Comparison of ENCODE assay signal across 8 mouse cellular contexts in the genomic region with DNA sequence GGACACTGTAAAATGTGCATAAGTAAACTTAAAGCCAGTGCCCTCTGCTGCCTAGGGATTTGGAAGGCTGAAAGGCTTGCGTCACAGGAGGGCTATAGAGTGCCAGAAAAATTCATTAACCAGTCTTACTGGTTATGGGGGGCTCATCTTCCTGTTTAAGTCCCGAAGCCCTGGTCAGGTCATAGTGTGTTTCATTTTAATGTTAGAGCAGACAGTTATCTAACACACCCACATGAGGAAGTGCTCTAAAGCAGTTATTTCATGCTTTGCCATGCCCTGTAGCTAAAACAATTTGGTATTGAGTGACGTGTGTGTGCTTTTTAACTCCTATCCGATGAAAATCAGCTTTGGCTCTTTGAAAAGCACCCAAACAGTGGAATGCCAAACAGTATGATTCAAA. TPM values are rescaled to one million over a fixed set of nuclear protein-coding genes. Genes with fewer than 3 reads are reported as not detected.
DNase-seq lines count a peak whose midpoint lies in the region; ATAC-seq and TF ChIP-seq lines count a peak whose summit lies in the region.

No protein-coding gene starts in this region.

- no peaks in the 10 kb centered on the region for H3K9me3 ChIP-seq in embryonic facial prominence, embryonic 11.5 days (replicated peaks; ENCODE audit: control insufficient read depth, low read length)
- H3K9me3 ChIP-seq in embryonic facial prominence, embryonic 10.5 days = no peaks in the 10 kb centered on the region

- DNase-seq in embryonic facial prominence, embryonic 11.5 days (ENCODE audit: low spot score) = peak; percentile 13
- DNase-seq in embryonic facial prominence, embryonic 10.5 days (ENCODE audit: low spot score) = no peak
- no peak for DNase-seq in testis, postnatal 10 days (ENCODE audit: low spot score)
- DNase-seq in naive thymus-derived CD4-positive, alpha-beta T cell, adult 2 months (ENCODE audit: low read depth) = peak; percentile 44
- no peak for DNase-seq in left cerebral cortex, adult 9 months (ENCODE audit: low spot score in 2 of 2)
- DNase-seq in ovary, postnatal 14 days (ENCODE audit: low spot score) = no peak

- H3K36me3 ChIP-seq in embryonic facial prominence, embryonic 11.5 days (replicated peaks; ENCODE audit: control insufficient read depth, insufficient read depth, low read depth, low read length) = no peaks in the 10 kb centered on the region
- no peaks in the 10 kb centered on the region for H3K36me3 ChIP-seq in embryonic facial prominence, embryonic 10.5 days (replicated peaks)
- no peaks in the 10 kb centered on the region for H3K36me3 ChIP-seq in testis, adult 2 months (ENCODE audit: control insufficient read depth, insufficient read depth, low read length)

- no peak overlapping the region for H3K27ac ChIP-seq in embryonic facial prominence, embryonic 11.5 days (replicated peaks; ENCODE audit: low read depth, low read length)
- H3K27ac ChIP-seq in embryonic facial prominence, embryonic 10.5 days (replicated peaks) = no peak overlapping the region
- 0 out of 2 replicates have a peak overlapping the region, but pooled peaks have one; percentile 25 for H3K27ac ChIP-seq in testis, adult 2 months (ENCODE audit: control insufficient read depth, insufficient read depth, low read depth, low read length)

- ATAC-seq in embryonic facial prominence, embryonic 11.5 days (replicated peaks; ENCODE audit: insufficient number of reproducible peaks, low FRiP score, low TSS enrichment, low read depth) = no peak
- peak; percentile 68 to 69 for ATAC-seq in hematopoietic stem cell, adult 5-6 weeks (replicated peaks in 1 of 2; ENCODE audit: insufficient read depth in 1 of 2, low FRiP score in 2 of 2, low TSS enrichment in 1 of 2, low read depth in 1 of 2, poor library complexity in 2 of 2, severe bottlenecking in 2 of 2)

- TF ChIP-seq POLR2A in testis, adult 2 months (IDR thresholded peaks at IDR 0.05; ENCODE audit: control insufficient read depth, low read depth, low read length) = no peak

- H3K9ac ChIP-seq in embryonic facial prominence, embryonic 11.5 days (replicated peaks; ENCODE audit: low read length) = no peak overlapping the region

- H3K4me2 ChIP-seq in embryonic facial prominence, embryonic 11.5 days (ENCODE audit: low read depth, low read length) = no peak overlapping the region

- no peak for TF ChIP-seq CTCF in testis, adult 2 months (IDR thresholded peaks at IDR 0.05; ENCODE audit: control insufficient read depth, insufficient read depth, insufficient replicate concordance, low read depth, low read length)

- no peaks in the 10 kb centered on the region for H3K27me3 ChIP-seq in embryonic facial prominence, embryonic 11.5 days (ENCODE audit: control insufficient read depth, insufficient read depth, low read length)
- no peaks in the 10 kb centered on the region for H3K27me3 ChIP-seq in embryonic facial prominence, embryonic 10.5 days (replicated peaks; ENCODE audit: low read depth, poor library complexity, severe bottlenecking)
- H3K27me3 ChIP-seq in testis, adult 2 months (ENCODE audit: control insufficient read depth, insufficient read depth, low read length) = no peaks in the 10 kb centered on the region

- no peak overlapping the region for H3K4me3 ChIP-seq in embryonic facial prominence, embryonic 11.5 days (ENCODE audit: low read depth, low read length)
- no peak overlapping the region for H3K4me3 ChIP-seq in embryonic facial prominence, embryonic 10.5 days
- no peak overlapping the region for H3K4me3 ChIP-seq in testis, adult 2 months (ENCODE audit: control insufficient read depth, low read depth, low read length)

- WGBS in embryonic facial prominence, embryonic 11.5 days = 35% methylated on average over 4 of the region's 4 CpGs
- 44% methylated on average over 4 of the region's 4 CpGs for WGBS in embryonic facial prominence, embryonic 10.5 days

- no peaks in the 10 kb centered on the region for H3K4me1 ChIP-seq in embryonic facial prominence, embryonic 11.5 days (ENCODE audit: control insufficient read depth, insufficient read depth, low read length)
- peaks cover 12% of the 10 kb centered on the region for H3K4me1 ChIP-seq in embryonic facial prominence, embryonic 10.5 days
- H3K4me1 ChIP-seq in testis, adult 2 months (ENCODE audit: control insufficient read depth, insufficient read depth, low read length) = no peaks in the 10 kb centered on the region

RNA-seq across cellular contexts. Expression of a gene that starts 34.3 kb away (rescaled TPM):
- 15.4 and 19.0 TPM in 2 replicates for polyA plus RNA-seq in embryonic facial prominence, embryonic 11.5 days (2014; fragmentation: Nextera tagmentation; extraction: Ambion mirVana)
- polyA plus RNA-seq in embryonic facial prominence, embryonic 10.5 days (2016; fragmentation: Nextera tagmentation; extraction: Ambion mirVana) = 19.6 and 20.1 TPM in 2 replicates
- 5.9 and 7.5 TPM in 2 replicates for polyA plus RNA-seq in testis, adult 2 months (2012; rRNA removed)
- total RNA-seq in hematopoietic stem cell, adult 5-6 weeks (2017) = 34.1 and 45.7 TPM in 2 replicates

Comparison
In these comparisons a context has a peak if more than half of its experiments do, and no peak if none do; other contexts are left out.
1. DNase-seq: peak in embryonic facial prominence, embryonic 11.5 days (single experiment) and naive thymus-derived CD4-positive, alpha-beta T cell, adult 2 months (single experiment); none in embryonic facial prominence, embryonic 10.5 days (single experiment), testis, postnatal 10 days (single experiment), left cerebral cortex, adult 9 months (0 of 2) and ovary, postnatal 14 days (single experiment).